Mouse (Mus musculus) retina, postnatal 7 days (tissue): ENCODE measurements around the gene Sowaha.

Experiments used
- DNase-seq: peaks from one replicate; pipeline ENCODE4 v3.0.0-alpha.2; 2012; ENCODE audit warnings: low read depth, low spot score

The Sowaha gene

DNA sequence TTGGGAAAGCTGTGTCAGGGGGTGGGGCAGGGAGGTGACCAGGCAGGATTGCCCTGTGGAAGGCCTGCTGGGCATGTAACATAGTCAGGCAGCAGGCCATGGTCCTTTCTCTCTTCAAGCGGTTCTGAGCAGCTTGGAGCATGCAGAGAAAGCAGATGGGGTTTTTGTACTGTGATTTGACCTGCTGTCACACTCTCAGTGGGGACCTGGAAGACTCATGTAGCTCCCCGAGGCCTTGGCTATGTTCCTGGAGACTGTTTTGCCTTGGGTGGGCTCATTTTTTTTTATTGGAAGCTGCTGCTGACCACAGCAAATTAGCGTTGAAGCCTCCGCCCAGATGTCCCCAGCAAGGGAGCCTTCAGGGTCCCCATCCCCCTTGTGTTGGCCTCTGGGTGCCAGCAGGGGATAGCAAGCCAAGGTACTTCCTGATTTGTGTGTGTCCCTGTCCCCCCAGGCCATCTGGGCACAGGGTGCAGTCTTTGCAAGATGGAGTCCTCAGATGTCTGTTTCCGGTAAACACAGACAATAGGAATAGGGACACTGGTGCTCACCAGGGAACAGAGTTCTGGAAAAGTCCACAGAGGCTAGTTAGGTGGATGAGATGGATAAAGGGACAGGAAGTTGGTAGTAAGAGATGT lies 25.1 kb upstream of the Sowaha start:
- DNase-seq = no peak

DNA sequence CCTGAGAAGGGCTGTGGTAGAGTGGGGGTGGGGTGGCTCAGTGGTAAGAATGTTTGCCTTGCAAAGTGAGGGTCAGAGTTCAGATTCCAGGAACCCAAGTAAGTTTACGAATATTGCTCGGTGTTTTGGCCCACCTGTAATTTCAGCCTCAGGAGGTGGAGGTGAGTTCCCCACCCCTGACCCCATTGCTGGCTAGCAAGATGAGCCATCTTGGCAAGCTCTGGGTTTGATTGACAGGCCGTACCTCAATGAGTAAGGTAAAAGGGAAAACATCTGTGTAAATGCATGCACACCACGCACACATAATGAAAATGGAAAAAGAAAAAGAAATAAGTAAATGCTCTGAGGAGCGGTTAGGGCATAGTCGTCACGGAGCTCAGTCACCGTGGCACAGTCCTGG lies 24.3 kb upstream of the Sowaha start:
- no peak for DNase-seq

DNA sequence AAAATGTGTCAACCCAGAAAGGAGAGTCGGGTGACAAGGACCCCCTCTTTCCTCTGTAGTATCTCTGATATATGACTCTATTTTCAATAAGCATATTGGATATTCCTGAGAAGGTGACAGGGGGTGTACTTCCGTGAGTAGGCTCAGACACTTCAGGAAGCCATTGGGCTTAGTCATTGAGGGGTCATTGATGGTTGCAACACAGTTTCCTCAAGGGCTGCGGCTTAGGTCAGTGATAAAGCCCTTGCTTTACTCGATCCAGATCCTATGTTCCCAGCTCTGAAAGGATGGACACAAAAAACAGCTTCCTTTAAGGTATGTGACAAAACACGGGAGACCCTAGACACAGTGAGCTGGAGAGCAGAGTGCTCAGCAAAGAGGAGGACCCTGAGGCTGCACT lies 23.7 kb upstream of the Sowaha start:
- DNase-seq = no peak

DNA sequence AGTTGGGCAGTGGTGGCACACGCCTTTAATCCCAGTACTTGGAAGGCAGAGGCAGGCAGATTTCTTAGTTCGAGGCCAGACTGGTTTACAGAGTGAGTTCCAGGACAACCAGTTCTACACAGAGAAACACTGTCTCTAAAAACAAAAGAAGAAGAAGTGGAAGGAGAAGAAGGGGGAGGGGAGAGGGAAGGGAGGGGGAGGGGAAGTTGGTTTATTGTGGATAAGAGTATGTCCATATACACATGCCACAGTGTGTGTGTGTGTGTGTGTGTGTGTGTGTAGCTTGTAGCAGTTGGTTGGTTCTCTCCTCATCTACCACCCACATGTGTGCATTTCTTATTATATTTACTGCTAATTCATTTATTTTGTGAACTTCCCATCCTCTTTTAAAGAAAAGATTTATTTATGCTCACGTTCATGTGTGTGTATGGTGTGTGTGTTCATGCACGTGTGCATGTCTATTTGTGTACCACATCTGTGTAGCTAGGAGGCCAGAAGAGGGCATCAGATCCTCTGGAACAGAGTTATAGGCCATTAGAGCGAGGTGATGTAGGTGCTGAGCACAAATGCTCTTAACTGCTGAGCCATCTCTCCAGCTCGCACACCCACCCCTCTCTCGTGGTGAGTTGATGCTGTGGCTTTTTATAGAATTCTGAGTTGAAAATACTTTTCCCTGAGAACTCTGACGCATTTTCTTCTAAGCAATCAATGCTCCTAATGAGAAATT lies 22.1 kb upstream of the Sowaha start:
- no peak for DNase-seq

DNA sequence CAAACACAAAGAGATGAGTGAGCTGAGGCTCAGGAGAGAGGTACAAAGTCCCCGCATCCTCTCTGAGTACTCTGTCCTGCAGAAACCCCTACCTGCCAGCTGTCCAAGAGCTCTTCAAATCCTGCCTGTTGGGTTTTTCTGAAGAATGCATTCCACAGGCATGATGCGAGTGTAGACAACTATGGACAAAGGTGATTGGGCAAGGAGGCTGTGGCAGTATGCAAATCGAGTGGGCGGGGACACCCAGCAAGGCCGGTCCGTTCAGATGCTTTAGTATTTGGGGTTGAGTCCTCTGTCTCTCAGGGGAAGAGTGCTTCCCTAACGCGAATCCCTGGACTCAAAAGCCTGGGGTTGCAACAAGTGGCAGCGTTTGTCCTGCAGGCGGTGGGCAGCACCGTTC lies 20.5 kb upstream of the Sowaha start:
- DNase-seq = no peak

DNA sequence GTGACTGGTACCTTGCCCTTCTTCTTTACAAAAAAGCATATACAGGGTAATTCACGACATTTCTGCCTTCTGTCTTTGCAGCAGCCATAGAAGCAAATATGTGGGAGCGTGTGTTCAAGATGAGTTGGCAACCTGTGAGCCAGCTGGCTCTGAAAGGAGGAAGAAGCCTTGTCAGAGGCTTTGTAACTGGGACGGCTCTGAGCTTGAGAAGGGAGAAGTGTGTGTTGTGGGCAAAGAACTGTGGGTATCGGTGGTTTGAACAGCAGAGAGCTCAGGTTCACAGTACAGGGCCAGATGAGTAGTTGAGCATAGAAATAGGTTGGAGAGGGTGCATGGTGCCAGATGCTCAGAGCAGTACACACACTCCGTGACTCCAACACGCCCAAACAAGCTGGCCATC lies 16.9 kb upstream of the Sowaha start:
- DNase-seq = no peak

DNA sequence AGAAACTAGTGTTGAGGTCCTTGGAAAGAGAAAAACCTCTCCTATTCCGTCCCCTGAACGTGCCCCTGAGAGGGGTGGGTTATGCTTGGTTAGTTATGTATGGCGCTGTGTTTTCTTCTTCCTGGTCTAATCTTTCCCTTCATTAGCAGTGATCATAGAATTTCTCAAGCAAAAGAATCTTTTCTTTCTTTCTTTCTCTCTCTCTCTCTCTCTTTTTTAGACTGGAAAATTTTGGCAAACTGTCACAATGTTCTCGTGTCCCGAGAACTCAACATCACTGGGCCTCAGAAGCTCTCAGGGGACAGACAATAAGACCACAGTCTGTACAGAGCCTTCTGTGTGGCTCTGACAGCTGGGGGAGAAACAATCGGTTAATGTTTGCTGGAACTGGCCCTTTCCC lies 15.3 kb upstream of the Sowaha start:
- no peak for DNase-seq

DNA sequence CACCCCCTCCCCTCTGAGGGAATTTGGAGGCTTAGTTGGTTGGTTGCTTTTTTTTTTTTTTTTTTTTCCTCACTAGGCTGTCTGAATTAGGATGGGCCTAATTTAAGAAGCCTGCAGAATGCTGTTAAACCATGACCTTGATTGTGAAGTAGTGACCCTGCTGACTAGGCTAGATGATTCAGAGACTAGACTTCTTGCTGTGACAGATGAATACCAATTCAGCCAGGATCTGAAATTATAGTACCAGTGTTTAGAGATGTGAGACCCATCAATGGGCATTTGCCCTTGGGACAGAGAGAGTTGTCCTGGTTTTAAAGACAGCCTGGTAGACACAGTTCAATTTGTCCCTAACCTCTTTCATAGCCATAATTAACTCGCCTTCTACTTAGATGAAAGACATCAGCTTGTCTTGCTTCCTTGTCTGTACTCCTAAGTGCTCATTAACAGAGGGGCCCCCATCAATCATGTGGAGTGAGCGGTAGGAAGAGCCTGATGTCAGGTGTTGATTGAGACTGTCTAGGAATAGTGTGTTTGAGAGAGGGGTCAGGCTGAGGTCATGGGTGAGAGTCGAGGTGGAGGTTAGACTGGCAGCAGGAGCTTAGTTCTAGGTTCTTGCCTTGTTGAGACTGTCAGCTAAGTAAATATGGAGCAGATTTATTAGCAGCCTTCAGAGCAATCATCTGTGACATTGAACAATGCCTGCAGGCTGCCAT lies 13.3 kb upstream of the Sowaha start:
- DNase-seq = no peak

DNA sequence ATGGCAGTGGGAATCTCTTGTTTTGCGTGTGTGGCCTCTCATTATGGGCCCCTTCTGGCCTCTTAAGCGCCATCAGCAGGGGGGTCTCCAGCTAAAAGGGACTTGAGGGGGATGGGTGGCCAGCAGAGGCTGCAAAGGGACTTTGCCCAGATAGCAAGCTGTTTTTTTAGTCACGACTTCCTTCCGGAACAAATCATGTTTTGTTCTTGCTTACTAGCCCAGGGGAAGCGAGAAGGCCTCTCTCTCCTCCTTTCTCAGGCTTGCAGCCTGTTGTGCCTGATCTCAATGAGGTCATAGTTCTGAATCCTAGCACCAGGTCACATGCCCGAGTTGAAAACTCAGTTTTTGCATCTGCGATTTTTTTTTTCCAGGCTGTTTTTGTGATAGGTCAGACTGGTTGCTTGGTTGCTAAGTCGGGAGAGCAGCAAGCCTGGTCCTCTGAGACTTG lies 11.9 kb upstream of the Sowaha start:
- DNase-seq = no peak

DNA sequence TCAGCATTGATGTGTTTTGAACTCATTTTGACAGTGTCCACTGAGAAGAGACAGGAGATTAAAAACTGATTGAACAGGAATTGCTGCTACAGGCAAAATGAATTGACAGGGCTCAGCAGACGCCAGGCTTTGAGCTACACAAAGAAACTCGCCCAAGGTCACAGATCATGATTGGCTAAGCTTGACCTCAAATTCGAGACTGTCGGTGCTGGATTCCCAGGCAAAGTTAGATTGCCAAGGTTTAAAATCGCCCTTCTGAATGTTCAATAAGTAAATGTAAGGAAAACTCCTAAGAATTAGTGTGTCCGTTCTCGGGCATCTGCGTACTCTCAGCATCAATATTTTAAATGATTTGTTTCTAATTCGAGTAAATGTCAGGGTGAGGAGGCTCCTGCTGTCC lies 9.3 kb upstream of the Sowaha start:
- no peak for DNase-seq

DNA sequence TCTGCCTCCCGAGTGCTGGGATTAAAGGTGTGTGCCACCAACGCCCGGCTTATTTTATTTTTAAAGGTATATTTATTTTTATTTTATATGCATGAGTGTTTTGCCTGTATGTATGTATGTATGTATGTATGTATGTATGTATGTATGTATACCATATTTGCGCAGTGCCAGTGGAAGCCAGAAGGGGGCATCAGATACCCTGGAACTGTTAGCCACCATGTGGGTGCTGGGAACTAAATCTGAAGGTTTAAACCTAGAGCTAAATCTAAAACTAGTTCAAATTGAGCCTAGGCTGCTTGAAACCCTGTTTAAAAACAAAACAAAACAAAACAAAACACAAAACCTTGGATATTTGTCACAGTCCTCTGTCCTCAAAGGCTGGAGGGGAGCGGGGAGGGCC lies 8.9 kb upstream of the Sowaha start:
- no peak for DNase-seq

DNA sequence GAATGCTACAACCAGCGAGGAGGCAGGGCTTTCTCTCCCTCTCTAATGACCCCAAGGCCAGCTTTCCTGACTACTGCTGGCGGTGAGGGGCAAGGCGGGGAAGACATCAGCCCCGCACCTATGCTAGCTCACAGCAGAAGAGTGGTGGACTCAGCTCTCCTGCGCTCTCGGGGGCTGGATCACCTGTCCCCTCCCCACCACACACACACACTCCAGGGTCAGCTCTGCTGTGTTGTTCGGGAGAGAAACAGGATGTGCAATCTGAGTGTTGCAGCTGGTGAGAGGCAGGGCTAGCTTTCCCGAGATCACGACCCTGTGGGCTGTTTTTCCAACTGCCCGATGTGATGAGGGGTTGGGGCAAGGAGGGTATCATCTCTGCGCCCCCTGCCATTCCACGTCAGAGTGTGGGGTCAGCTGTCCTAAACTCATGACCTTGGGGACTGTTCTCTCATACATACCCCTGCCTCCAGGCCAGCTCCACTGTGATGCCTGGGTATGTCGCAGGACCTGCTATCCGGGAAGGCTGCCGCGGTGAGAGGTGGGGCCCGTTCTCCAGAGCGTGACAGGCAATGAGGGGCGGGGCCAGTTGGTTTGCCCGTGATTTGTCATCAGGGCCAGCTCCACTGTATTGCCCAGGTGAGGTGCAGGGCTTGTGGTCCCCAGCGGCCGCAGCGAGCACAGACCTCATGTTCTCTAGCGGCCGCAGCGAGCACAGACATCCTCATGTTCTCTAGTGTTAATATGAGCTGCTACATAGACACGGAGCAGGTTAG lies 6.9 kb upstream of the Sowaha start:
- DNase-seq = no peak

DNA sequence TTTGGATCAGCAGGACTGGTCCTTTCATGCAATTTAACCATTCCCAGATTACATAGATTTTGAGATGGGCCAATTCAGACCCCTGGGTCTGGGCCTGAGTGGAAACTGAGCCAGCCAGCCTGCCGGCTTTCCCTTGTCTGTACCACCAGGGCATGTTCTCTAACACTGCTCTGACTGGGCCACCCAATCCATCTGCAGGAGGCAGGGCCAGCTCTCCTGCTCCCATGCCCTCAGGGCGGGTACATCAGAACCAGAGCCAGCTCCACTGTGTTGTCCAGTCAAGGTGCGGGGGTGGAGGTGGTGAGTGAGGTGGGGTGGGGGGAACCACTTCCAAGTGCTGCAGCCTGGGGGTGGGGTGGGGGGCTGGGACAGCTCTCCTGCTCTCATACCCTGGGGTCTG lies 6.3 kb upstream of the Sowaha start:
- DNase-seq = no peak

DNA sequence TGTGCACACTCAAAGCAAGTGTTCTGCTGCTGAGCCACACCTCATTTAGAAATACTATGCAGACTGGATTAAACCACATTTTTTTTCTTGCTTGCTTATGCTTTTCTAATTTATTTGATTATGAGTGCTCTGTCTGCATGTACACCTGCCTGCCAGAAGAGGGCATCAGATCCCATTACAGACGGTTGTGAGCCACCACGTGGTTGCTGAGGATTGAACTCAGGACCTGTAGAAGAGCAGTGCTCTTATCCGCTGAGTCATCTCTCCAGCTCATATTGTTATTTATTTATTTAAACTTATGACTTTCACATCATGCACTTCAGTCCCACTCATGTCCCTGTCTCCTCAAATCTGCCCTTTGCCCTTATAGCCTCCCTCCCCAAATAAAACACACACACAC lies 5.6 kb upstream of the Sowaha start:
- DNase-seq = no peak

DNA sequence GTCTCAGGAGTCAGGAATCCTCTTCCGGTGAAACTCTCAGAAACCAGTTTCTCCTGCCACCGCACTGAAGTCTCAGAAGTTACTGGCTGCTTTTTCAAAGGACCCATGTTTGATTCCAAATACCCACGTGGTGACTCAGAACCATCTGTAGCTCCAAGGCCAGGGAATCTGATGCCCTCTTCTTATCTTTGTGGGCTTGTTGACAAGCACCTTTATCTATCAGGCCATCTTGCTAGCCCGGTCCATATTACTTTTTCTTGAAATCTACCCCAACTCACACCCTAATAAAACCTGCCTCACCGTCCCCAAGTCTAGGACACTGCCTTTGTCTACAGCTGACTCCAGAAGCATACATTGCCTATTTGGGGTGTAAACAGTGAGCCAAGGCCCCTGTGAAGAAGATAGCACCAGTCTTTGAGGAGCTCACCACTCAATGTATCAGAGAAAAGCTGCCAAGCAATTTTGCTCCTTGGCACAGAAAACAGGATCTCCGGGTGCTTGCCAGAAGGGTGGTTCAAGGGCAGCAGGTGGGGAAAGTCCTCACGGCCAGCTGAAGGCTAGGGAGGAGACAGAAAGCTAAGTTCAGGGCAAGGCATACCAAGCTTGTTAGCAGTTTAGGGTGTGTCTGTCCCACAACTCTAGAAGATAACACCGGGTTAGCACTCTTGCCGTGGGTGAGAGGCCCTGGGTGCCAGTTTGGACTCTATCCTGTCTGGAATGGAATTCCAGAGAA lies 3.3 kb upstream of the Sowaha start:
- DNase-seq = no peak

DNA sequence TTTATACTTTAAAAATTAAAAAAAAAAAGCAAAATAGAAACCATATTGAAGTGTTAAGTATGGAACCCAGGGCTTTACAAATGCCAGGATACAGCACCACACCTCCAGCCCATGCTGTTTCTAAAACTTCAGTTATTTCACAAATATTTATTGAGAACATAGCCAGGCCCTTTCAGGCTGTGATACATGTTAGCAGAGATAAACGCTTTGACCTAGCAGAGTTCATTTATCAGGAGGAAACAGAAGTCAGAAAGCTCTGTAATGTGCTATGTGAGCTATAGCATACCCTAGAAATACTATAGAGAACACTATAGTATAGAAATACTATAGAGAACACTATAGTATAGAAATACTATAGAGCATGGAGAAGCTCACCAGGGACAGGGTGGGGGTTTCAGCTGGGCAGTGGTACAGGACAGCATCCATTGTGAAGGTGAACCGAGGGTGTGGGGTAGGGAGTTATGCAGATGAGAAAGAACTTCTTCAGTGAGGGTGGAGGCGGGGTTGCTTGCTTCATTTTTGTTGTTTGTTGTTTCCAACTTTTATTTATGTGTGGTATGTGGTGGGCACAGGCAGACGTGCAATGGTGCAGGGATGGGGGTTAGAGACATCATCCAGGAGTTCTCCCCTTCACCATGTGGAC lies 1.1 kb upstream of the Sowaha start:
- DNase-seq = no peak

DNA sequence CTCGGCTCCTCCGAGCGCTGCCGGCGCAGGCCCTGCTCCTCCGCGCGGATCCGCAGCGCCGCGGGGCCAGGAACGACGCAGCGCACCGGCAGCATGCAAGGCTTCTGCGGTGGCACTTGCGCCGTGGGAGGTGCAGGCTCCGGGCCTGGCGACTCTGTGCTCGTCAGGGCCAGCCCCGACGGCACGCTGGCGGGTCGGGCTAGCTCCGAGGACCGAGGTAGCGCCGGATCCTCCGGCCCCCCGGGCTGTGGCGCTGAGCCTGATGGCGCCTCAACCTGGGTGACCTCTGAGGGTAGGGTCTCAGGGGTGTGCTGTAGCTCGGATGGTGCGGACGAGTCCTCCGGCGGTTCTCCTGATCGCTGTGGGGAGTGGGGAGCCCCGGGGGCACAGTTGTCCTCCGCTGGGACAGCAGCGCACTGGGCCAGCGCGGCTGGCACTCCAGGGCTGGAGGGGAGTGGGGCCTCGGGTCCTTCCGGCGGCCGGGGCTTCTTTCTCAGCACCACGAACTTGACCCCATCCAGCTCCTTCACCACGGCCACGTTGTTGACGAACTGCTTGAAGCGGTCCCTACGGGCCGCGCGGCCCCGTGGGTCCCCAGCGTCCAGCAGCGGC lies 797 bp downstream of the Sowaha start:
- no peak for DNase-seq

DNA sequence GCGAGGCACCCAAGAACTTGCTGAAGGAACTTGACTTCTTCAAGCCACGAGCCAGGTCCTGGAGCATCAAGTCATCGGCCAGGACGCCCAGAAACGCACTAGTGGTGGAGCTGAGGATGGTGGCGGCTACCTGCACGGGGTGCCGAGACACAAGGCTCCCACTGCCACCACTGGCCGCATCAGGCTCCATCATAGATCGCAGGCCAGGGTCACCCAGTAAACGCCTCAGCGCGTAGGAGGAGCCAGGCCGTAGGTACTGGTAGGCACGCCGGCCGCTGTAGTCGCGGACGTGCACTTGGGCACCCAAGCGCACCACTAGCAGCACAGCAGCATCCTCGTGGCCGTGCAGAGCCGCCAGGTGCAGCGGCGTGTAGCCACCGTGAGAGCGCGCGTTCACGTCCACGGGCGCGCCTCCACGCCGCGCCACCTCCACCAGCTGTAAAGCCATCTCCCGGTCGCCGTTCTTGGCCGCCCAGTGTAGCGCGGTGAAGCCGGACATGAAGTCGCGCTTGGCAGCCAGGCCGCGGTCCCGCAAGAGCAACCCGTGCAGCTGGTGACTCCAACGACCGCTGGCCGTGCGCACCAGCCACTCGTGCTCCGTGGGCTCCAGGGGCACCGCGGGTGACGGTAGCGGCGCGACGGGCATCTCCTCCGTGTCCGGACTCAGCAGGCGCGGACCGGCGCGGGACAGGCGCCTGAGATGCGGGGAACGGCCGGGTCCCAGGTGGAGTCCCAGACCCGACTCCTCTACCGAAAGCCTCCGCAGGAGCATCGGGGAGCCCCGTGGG lies 1.5 kb downstream of the Sowaha start:
- no peak for DNase-seq

DNA sequence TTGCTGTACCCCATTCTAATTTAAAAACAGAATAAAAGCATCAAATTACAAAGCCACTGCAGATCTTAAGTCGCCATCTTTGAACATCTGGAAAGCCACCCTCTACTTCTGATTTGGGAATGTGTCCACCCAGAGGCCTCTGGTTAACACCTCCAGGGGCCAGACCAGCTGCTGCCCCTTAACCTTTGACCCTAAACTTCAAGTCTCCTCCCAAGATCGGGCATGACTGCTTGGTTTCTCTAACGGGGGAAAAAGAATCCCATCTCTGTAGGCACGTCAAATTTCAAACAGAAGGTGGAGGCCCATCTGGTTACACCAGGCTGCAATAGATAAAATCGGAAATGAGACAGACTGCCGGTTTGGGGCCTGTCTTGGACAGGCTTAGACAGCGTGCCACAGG lies 2.2 kb downstream of the Sowaha start:
- DNase-seq = no peak

DNA sequence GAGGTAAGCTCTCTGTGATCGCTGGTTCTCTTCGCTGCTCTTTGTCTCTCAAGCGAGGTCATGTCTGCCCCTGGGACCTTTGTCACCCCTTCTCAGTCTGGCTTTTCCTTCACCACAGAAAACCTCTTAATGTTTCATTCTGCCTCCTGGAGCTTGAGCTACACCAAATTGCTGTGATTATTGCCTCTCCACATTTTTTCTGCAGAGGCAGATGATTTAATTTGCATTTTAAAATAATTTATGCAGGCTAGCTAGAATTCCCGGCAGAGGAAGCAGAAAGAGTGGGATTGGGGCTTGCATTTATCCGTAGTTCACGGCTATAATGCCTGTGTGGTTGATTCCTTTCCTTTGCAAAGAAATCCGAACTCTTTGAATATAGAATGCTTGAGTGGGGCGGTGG lies 4.5 kb downstream of the Sowaha start:
- DNase-seq = no peak
